Mouse (Mus musculus) left cerebral cortex, adult 8-10 months (tissue): Measurements from ENCODE around the gene Gm20920. TPM values are rescaled to one million over a fixed set of nuclear protein-coding genes. Genes with fewer than 3 reads are reported as not detected.
"Not testable (repeated sequence)": the region's sequence is repeated elsewhere in the genome, so short reads cannot be mapped to it uniquely, and the experiment has no call there.

Experiments
- DNase-seq, 2 experiments: peaks; one replicate each; pipeline ENCODE4 v3.0.0; 2022; ENCODE audit warnings: low spot score in 2 of 2
- total RNA-seq, 4 experiments: library from RNA; stranded (reverse); gene quantifications; 2 replicates each; pipeline ENCODE4 v1.2.4; 2022

Gm20920 gene
- total RNA-seq: not detected

DNA sequence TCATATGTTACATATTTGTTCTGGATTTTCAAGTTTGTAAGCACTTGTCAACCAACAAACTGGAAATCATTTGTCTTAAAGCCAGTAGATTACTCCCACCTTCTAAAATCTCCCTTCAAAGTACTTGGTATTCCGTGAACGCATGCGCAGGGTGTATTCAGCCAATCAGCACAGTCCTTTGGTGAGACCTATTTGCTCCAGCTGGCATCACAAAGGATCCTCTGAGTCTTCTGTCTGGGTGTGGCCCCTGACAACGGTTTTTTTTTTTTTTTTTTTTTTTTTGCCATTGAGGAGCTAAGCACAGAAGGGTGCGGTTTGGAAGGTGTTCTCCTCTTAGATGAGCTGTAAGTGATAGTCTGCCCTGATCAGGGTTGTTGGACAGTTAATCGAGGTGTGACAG lies at the start of gene Gm20920:
Gene Gm20920 (plus strand): TSS at position 301 of the 400 bp plus-strand sequence.
- DNase-seq: not testable (repeated sequence)
